Mouse (Mus musculus) ES-E14 (cell line): ENCODE measurements around the gene Gnas.

Experiments used
- CHD2 ChIP-seq: IDR thresholded peaks from 2 replicates; pipeline ENCODE4 v1.6.1; 2014; ENCODE audit warnings: mild to moderate bottlenecking, low read depth, low read length, inconsistent platforms
- HCFC1 ChIP-seq: IDR thresholded peaks from 2 replicates; pipeline ENCODE4 v1.6.1; 2012; ENCODE audit warnings: low read length, inconsistent platforms, borderline replicate concordance; ENCODE audit not compliant: insufficient read depth
- MAFK ChIP-seq: IDR thresholded peaks from 2 replicates; pipeline ENCODE4 v1.6.1; 2014; ENCODE audit warnings: mild to moderate bottlenecking, low read depth, low read length, inconsistent platforms; ENCODE audit not compliant: insufficient read depth
- ZC3H11A ChIP-seq: IDR thresholded peaks from 2 replicates; pipeline ENCODE4 v1.6.1; 2012; ENCODE audit warnings: low read depth, mild to moderate bottlenecking, inconsistent platforms, low read length, borderline replicate concordance
- ZNF384 ChIP-seq: IDR thresholded peaks from 2 replicates; pipeline ENCODE4 v1.6.1; 2012; ENCODE audit warnings: low read depth, low read length, inconsistent platforms

- TF ChIP-seq ZC3H11A: no peak
- TF ChIP-seq CHD2: no peak
- TF ChIP-seq HCFC1: no peak
- no peak for TF ChIP-seq MAFK
- TF ChIP-seq ZNF384: no peak
Measured at GRCm38 (mm10) chr2:174264248-174264647, 19.9 kb upstream of the Gnas start.
